Mouse (Mus musculus): ENCODE results near the gene Olfr1499. TPM values are rescaled to one million over a fixed set of nuclear protein-coding genes. Genes with fewer than 3 reads are reported as not detected.

Gene Olfr1499
- polyA plus RNA-seq, 1 experiment from 2014 or later = not detected

DNA sequence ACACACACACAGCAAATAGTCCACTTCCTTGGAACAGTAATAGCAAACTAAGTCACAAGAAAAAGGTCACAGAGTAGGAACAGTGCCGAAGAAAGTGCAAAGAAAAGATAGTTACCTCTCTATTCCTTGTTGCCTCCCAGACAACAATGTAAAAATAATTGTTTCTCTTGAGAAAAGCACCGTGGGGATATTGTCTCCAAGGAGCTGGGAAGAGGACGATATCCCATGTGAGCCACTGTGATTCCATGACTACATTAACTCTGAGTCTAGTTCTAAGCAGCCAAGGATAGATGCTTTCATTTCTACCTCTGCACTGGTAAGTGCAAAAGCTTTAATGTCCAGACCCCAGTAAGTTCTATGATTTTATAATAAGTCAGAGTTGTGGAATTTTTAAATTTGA, 54.9 kb downstream of the Olfr1499 start, which contains the start of gene Olfr1495:
Gene Olfr1495 (plus strand): TSS at position 301 of the 400 bp plus-strand sequence.
- DNase-seq (no peak), ATAC-seq (ENCODE audit: low read depth) (no peak)
- no peaks in the 10 kb centered on the region for H3K9me3 ChIP-seq (replicated peaks)
- H3K4me3 ChIP-seq (replicated peaks) = no peak within 1 kb of the TSS
- no peak within 1 kb of the TSS for H3K27ac ChIP-seq
- H3K4me1 ChIP-seq (replicated peaks) = no peaks in the 10 kb centered on the region
- no peaks in the 10 kb centered on the region for H3K36me3 ChIP-seq
- no peaks in the 10 kb centered on the region for H3K27me3 ChIP-seq
- no peak within 1 kb of the TSS for H3K4me2 ChIP-seq
- 48% methylated on average over 3 of the region's 3 CpGs for WGBS (ENCODE audit: insufficient replicate concordance)
- no peak within 1 kb of the TSS for H3K9ac ChIP-seq

Other genes with a start within 250 kb of the Olfr1499 start
- not detected in 2 replicates for gene Olfr1484, start 235.9 kb downstream of the Olfr1499 start, polyA plus RNA-seq (2015; fragmentation: Nextera tagmentation; extraction: Ambion mirVana)
- not detected in 2 replicates for gene Olfr1487, start 202.1 kb downstream of the Olfr1499 start, polyA plus RNA-seq (2015; fragmentation: Nextera tagmentation; extraction: Ambion mirVana)
- gene Olfr1489, start 187.8 kb downstream of the Olfr1499 start, polyA plus RNA-seq (2015; fragmentation: Nextera tagmentation; extraction: Ambion mirVana) = not detected in 2 replicates
- gene Olfr1490, start 168.4 kb downstream of the Olfr1499 start, polyA plus RNA-seq (2015; fragmentation: Nextera tagmentation; extraction: Ambion mirVana) = not detected in 2 replicates
- not detected in 2 replicates for gene Olfr1491, start 122.2 kb downstream of the Olfr1499 start, polyA plus RNA-seq (2015; fragmentation: Nextera tagmentation; extraction: Ambion mirVana)
- not detected in 2 replicates for gene Olfr1493-ps1, start 96.2 kb downstream of the Olfr1499 start, polyA plus RNA-seq (2015; fragmentation: Nextera tagmentation; extraction: Ambion mirVana)
- gene Olfr1494, start 79.7 kb downstream of the Olfr1499 start, polyA plus RNA-seq (2015; fragmentation: Nextera tagmentation; extraction: Ambion mirVana) = not detected in 2 replicates
- not detected in 2 replicates for gene Olfr1495, start 54.8 kb downstream of the Olfr1499 start, polyA plus RNA-seq (2015; fragmentation: Nextera tagmentation; extraction: Ambion mirVana)
- gene Olfr1496, start 41.6 kb downstream of the Olfr1499 start, polyA plus RNA-seq (2015; fragmentation: Nextera tagmentation; extraction: Ambion mirVana) = not detected in 2 replicates
- not detected in 2 replicates for gene Olfr1497, start 21.2 kb downstream of the Olfr1499 start, polyA plus RNA-seq (2015; fragmentation: Nextera tagmentation; extraction: Ambion mirVana)
- not detected in 2 replicates for gene Olfr1500, start 11.0 kb upstream of the Olfr1499 start, polyA plus RNA-seq (2015; fragmentation: Nextera tagmentation; extraction: Ambion mirVana)
- gene Olfr1501, start 31.2 kb upstream of the Olfr1499 start, polyA plus RNA-seq (2015; fragmentation: Nextera tagmentation; extraction: Ambion mirVana) = not detected in 2 replicates
- not detected in 2 replicates for gene Olfr1502, start 42.3 kb upstream of the Olfr1499 start, polyA plus RNA-seq (2015; fragmentation: Nextera tagmentation; extraction: Ambion mirVana)
- not detected in 2 replicates for gene Olfr1504, start 78.5 kb upstream of the Olfr1499 start, polyA plus RNA-seq (2015; fragmentation: Nextera tagmentation; extraction: Ambion mirVana)
- not detected in 2 replicates for gene Olfr1505, start 94.1 kb upstream of the Olfr1499 start, polyA plus RNA-seq (2015; fragmentation: Nextera tagmentation; extraction: Ambion mirVana)